Mouse (Mus musculus) mesoderm, embryonic 11.5 days (tissue): ENCODE results near the gene Map2k4.

Experiments used
- DNase-seq: peaks from one replicate; pipeline ENCODE4 v3.0.0-alpha.2; 2012; ENCODE audit warnings: low read depth, low spot score

Gene Map2k4

GRCm38 (mm10) chr11:65773946-65774656 is 14.0 kb downstream of the Map2k4 start:
- DNase-seq: no peak

DNA sequence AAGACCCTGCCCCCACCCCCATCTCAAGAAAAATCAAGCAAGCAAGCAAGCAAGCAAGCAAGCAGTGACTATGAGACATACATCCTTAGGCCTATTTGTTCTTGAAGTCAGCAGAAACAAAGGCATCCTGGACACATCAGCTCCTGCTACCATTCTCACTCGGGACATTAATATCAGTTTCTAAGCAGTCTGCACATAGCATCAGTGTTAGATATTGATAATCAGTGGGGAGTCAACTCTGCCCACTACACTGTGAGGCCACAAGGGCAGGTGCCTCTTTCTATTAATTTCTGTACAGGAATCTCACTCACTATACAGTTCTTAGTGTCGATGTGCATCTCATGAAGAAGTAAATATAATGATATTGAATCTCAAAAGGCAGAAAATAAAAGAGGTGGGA is 14.6 kb downstream of the Map2k4 start:
- DNase-seq: no peak

DNA sequence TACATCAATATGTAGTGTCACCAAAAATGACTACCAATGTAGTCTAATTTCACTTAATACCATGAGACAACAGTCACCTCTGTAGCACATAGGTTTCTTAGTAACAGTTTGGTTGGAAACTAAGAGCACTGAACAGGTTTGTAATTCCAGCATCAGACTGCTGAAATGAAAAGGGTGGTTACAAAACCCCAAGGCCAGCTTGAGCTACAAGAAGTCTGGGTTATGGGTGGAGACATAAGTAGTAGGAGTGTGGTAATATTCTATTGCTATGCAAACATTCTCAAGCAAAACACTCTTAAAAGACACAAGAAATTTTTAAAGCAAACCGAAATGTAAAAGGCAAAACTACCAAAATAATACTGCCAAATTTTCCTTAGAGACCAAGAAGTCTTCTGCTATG is 16.6 kb downstream of the Map2k4 start:
- DNase-seq: no peak

- DNase-seq: no peak
Observed at GRCm38 (mm10) chr11:65769990-65770389, 18.1 kb downstream of the Map2k4 start.

GRCm38 (mm10) chr11:65768445-65768844 is 19.7 kb downstream of the Map2k4 start:
- no peak for DNase-seq

- no peak for DNase-seq
Observed at GRCm38 (mm10) chr11:65760912-65761311, 27.2 kb downstream of the Map2k4 start.

DNA sequence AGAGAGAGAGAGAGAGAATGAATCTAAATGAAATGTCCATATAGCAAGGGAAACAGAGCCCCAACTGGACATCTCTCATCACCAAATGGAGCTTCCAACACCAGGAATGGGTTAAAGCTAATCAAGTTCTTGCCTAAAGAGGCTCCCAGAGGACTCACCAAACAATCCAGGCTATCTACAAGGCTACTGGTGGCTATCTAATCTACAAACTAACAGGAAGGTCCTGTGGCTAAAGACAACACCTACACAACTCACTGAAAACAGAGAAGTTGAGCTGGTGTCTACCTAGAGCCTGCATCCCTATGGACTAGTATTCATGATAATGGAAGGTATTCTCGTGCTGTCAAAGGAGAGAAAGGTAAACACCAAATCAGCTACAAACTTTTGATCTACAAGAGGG is 28.7 kb downstream of the Map2k4 start:
- DNase-seq: no peak

GRCm38 (mm10) chr11:65754161-65754560 is 33.9 kb downstream of the Map2k4 start:
- DNase-seq: no peak

- no peak for DNase-seq
Observed at GRCm38 (mm10) chr11:65753593-65753992, 34.5 kb downstream of the Map2k4 start.

DNA sequence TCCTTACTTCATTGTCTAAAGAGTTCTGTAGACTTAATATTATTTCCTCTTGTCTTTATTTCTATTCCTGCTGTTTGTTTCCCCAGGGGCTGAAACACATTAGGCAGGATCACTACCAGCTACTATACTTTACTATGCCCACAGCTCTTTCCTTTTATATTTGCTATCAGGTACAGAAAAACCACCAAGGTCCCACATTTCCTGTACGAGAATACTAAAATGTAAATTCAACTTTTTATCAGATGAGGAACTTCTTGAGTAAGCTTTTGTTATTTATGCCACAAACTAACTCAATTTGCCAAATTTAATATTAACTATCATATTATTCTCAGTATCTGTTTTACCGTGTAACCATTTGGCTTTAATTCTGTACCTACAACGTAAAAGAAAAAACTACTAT is 37.6 kb downstream of the Map2k4 start:
- no peak for DNase-seq

DNA sequence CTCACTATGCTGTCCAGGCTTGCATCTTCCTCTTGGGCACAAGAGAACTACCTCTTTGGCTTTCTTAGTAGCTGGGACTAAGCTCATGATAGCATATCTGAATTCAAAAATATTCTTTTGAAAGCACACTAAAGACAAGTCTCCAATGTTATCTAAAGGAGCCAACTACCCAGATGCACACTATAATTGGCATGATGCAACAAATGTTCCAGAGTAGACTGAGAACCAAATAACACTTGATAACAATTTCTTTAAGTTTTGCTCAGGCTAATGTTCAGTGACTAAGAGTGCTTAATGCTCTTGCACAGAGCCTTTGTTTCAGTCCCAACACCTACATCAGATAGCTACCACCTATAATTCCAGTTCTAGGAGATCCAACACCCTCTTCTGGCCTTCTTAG is 40.7 kb downstream of the Map2k4 start:
- DNase-seq: no peak

DNA sequence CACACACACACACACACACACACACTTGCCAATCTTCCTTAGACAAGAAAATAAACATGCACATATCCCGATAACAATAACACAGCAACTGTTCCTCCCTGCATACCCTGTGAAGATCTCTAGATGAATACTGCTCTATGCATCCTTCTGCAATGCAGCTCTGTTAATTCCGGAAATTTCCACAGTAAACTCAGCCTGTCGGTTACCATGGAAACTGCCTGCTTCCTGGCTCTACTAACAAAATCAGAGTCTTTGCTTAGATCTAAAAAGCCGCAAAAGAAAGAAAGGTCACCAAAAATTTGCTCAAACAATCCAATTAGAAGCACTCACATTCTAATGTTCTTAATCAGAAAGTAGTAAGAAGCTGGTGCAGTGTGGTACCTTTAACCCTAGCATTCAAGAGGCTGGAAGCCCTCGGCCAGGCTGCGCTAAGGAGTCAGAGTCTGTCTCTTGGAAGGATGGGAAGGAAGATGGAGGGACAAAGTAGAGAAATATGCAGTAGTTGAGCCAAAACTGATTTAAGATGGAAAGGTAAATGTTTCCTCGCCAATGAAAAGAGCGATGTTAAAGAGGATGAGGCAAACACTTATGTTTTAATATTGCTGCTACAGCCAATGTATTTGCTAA is 42.3 kb downstream of the Map2k4 start:
- no peak for DNase-seq

DNA sequence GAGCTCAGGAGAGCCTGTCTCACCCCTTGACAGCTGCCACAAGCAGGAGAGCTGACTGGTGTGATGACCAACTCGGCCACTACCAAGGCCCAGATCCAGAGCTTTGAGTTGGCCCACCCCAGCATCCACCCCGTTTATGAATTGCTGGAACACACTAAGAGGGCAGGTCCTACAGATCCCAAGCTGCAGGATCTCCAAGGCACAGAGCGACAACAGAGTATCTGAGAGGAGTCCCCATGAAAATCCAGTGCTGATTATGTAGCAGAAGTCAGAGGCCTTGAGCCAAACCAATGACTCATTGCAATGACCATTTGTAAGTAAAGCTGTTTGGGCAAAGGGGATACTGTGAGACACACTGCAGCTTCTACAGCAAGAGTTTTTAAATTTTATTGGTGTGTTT is 44.2 kb downstream of the Map2k4 start:
- DNase-seq: no peak

- no peak for DNase-seq
Observed at GRCm38 (mm10) chr11:65740811-65741210, 47.3 kb downstream of the Map2k4 start.

DNA sequence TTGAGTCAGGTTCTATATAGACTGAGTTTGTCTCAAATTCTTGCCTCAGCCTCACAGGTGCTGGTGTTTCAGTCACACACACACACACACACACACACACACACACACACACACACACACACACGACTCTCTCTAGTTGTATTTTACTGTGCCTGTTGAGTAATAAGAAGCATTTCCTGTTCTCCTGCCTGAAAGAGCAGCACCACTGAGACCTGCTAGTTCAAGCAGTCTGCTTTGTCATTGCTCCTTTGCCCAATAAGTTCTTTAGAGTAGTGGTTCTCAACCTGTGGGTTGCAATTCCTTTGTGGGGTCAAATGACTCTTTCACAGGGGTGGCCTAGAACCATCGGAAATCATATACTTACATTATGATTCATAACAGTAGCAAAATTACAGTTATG is 47.7 kb downstream of the Map2k4 start:
- DNase-seq: no peak

GRCm38 (mm10) chr11:65739880-65740279 is 48.2 kb downstream of the Map2k4 start:
- no peak for DNase-seq

DNA sequence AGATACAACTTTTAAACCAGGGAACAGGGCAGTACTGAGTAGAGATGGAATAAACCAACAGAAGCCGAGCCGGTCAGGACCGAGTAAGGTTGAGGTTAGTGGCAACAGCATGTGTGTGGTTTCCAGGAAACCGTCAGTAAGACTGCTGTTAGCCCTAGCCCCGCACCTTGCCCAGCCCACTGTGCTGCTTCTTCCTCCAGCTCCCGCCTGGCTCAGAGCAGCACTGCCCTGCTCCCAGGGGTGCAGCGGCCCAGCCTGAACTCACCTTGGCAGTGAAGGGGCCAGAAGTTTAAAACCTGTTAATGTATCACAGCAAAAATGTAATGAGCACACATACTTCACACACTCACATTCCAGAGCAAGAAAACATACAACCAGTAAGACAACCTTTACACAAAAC is 53.4 kb downstream of the Map2k4 start:
- no peak for DNase-seq

DNA sequence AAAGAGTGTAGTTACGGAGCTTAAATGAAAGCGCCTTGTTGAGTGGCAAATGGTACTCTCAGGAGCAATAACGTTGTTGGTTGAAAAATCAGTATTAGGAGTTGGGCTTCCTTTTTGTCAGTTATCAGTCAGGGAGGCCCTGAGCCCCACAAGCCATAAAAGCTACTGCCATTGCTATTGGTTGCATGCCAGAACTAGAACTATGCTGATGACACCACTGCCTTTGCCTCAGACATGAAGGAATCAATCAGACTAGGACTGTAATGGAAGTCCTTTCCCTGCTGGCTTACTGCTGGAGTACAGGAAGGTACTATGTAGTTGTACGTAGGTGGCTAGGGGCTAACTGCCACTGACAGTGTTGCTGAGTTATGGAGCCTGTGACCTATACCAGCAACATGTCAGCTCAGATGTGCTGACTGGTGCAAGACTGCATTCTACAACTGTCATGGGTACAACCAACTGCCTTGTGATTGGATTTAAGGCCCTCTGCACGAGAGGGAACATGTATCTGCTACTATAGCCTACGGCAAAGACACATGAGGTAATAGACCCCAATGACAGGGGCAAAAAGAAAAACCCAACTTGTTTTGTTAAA is 58.4 kb downstream of the Map2k4 start:
- no peak for DNase-seq

GRCm38 (mm10) chr11:65728906-65729305 is 59.2 kb downstream of the Map2k4 start:
- no peak for DNase-seq

GRCm38 (mm10) chr11:65723715-65724114 is 64.4 kb downstream of the Map2k4 start:
- DNase-seq: no peak

- DNase-seq: no peak
Observed at GRCm38 (mm10) chr11:65721615-65722014, 66.5 kb downstream of the Map2k4 start.

DNA sequence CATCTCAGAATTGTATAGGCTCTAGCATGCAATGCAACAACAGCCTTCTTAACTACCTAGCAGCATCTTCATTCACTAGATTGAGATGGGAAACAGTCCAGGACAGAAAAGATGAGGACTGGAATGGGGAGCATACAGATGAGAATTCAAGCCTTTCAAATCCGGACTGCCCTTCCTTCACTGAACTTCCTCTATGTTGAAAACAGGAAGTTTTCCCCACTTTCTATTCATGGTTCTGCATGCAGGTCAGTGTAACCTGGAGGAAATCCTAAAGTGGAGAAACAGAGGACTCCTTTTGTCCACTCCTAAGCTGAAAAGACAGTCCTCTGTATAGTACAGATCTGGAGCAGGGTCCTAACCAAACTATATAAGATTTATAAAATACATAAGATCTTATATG is 68.1 kb downstream of the Map2k4 start:
- no peak for DNase-seq

DNA sequence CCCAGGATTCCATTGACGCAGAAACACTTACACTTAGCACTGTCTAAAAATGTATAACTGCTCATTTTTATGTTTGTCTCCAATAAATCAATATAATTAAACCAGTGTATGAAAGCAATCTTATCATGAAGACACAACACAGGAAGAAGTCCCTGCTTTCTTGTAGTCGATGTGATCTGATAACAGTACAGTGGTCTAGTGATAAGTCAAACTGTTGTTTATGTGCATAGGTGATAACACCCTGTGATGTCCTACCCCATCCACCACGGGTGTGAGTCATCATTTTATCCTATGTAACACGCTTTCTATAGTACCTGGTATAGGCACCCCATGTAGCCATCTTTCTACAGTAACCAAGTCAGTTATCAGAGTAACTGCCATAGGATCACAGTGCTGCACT is 74.3 kb downstream of the Map2k4 start:
- DNase-seq: no peak
